Mouse (Mus musculus): Measurements from ENCODE around the gene Map3k5. TPM values are rescaled to one million over a fixed set of nuclear protein-coding genes. Genes with fewer than 3 reads are reported as not detected.

Gene Map3k5
- polyA plus RNA-seq, 1 experiment: 1.3 TPM

DNA sequence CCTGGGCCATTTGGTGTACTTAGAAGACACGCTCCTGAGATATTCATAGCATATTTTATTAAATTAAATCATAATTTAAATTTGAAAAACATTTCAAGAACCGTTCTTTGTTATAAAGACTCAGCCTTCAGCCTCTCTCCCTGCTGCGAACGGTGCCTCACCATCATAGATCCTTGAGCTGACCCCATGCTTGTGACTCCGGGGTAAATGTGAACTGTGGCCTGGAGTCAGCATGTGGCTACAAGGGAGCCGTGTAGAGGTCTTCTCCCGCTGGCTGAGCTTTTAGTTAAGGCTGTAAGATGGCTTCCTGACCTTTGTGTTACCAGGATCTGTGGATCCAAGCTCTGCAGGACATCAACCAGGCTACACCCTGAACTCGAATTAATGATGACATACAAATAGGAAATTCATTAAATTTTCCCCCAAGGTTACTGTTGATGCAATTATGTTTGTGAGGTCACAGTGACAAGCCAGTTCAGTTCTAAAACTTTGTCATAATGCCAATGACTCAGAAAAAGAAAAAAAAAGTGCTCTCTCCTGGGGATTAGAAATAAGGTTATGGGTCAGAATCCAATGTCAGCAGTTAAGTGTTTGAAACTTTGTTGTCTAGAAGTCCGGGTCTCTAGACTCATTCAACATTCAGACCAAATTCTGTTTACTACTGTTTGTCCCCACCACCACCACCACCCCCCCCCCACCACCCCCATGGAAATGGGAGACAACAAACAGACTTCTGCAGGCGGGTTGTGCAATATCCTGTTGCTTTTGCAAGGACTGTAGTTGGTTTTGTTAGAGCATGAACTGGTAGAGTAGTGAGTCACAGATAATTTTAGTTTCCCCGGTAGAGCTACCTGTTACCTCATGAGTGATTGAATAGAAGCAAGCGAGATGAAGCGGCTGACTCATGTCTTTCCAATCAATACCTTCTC is 142.5 kb downstream of the Map3k5 start:
- TF ChIP-seq FLI1 (IDR thresholded peaks at IDR 0.05; ENCODE audit: low read length) (no peak), GATA1 (IDR thresholded peaks at IDR 0.05; ENCODE audit: borderline replicate concordance, low read length) (no peak)
- H3K4me1 ChIP-seq: peaks cover 23% of the 10 kb centered on the region
- H3K36me3 ChIP-seq (replicated peaks; ENCODE audit: low read length): peaks cover 47% of the 10 kb centered on the region
- no peak overlapping the region for H3K4me3 ChIP-seq (replicated peaks)
- H3K9me3 ChIP-seq: no peaks in the 10 kb centered on the region
- no peaks in the 10 kb centered on the region for H3K27me3 ChIP-seq (replicated peaks)

DNA sequence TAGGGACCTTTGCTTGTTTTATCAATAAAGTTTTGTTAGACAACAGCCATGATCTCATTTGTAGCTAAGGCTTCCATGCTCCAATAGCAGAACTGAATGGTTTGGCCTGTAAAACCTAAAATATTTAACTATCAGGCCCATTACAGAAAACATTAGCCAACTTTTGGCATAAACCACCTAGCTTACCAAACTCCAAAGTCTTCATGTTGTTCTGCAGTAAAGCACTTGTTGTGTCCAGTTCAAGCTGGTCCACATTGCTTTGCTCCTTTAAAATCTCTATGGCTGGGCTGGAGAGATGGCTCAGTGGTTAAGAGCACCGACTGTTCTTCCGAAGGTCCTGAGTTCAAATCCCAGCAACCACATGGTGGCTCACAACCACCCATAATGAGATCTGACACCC is 144.1 kb downstream of the Map3k5 start:
- Histone ChIP-seq H3K4me1 (peaks cover 20% of the 10 kb centered on the region), H3K9me3 (no peaks in the 10 kb centered on the region), H3K4me3 (replicated peaks) (no peak overlapping the region), H3K27me3 (replicated peaks) (no peaks in the 10 kb centered on the region), H3K36me3 (replicated peaks; ENCODE audit: low read length) (peaks cover 59% of the 10 kb centered on the region)
- TF ChIP-seq FLI1 (IDR thresholded peaks at IDR 0.05; ENCODE audit: low read length) (no peak), GATA1 (IDR thresholded peaks at IDR 0.05; ENCODE audit: borderline replicate concordance, low read length) (no peak)

DNA sequence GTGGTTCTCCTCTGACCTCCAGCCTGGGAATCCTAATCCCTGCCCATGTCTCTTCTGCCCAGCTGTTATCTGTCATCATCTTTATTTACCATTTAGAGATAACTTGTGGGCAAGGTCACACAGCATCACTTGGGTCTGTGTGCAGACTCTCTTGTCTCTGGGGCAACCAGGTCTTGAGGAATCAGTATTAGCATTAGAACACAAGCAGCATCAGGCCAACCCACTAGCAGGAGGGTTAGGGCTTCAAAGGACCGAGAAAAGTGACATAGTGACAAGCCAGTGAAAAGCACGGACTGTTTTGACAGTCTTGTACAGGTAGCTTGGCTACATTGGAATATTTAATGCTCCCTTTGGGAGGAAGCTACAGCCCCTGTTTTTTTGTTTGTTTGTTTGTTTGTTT is 153.6 kb downstream of the Map3k5 start:
- H3K27me3 ChIP-seq (replicated peaks): no peaks in the 10 kb centered on the region
- H3K9me3 ChIP-seq: no peaks in the 10 kb centered on the region
- TF ChIP-seq GATA1 (IDR thresholded peaks at IDR 0.05; ENCODE audit: borderline replicate concordance, low read length): no peak
- TF ChIP-seq FLI1 (IDR thresholded peaks at IDR 0.05; ENCODE audit: low read length): no peak
- H3K4me1 ChIP-seq: peaks cover 36% of the 10 kb centered on the region
- H3K36me3 ChIP-seq (replicated peaks; ENCODE audit: low read length): peaks cover 49% of the 10 kb centered on the region
- no peak overlapping the region for H3K4me3 ChIP-seq (replicated peaks)

DNA sequence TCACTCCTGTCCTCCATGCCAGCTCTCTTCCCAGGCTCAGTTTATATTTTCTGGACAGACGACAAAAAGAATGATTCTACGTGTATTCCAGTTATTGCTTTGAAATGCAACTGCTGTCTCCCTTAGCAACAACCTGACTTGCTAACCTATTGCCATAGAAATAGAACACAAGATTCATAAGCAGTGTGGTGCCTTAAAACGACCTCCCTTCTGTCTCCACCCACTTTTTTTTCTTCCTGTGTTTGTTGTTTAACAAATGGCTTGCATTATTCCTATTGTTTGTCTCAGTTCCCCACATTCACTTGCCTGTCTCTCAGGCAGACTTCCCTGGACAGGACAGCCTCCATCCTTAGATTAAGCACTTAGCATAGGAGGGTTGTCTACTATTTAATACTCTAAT is 154.8 kb downstream of the Map3k5 start:
- H3K4me3 ChIP-seq (replicated peaks): no peak overlapping the region

DNA sequence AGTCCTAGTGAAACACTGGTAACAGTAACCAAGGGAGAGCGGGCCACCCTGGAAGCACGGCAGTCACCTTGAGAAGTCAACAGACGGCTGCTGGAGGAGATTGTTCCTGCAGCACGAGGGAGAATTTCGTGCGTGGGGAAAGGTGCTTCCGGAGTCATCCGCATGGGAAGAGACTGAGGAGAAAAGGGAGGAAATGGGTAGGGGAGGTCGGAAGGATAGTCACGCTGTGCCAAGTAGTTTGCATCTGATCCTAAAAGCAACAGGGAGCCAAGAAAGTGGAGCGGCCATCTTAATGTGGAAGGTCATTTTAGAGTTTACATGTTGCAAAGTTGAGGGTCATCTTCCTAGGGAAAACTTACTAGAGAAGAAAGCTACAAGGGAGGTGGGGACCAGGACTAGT is 155.9 kb downstream of the Map3k5 start:
- peaks cover 44% of the 10 kb centered on the region for H3K36me3 ChIP-seq (replicated peaks; ENCODE audit: low read length)

More for the DNA sequence above, 154.8 kb downstream of the Map3k5 start:
- H3K36me3 ChIP-seq (replicated peaks; ENCODE audit: low read length): peaks cover 47% of the 10 kb centered on the region
- TF ChIP-seq FLI1 (IDR thresholded peaks at IDR 0.05; ENCODE audit: low read length) (no peak), GATA1 (IDR thresholded peaks at IDR 0.05; ENCODE audit: borderline replicate concordance, low read length) (no peak)
- H3K9me3 ChIP-seq: no peaks in the 10 kb centered on the region
- no peaks in the 10 kb centered on the region for H3K27me3 ChIP-seq (replicated peaks)
- peaks cover 36% of the 10 kb centered on the region for H3K4me1 ChIP-seq

DNA sequence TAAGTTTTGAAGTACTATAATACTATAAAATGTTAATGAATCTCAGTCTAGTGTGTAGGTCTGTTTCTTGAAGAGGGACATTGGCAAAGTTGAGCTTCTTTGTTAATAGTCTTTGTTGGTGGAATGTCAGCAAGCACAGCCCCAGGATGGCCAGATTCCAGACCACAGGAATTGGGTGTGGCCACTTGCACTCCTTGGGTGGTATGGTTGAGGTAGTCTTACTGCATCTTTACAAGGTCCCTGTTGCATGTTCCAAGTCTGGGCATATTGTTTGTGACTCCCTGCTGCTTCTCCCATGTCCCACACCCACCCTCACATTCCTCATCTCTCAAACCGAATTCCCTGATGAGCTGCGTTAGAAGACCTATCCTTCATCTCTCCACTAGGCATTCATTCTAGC is 157.1 kb downstream of the Map3k5 start:
- TF ChIP-seq FLI1 (IDR thresholded peaks at IDR 0.05; ENCODE audit: low read length): no peak
- no peak for TF ChIP-seq GATA1 (IDR thresholded peaks at IDR 0.05; ENCODE audit: borderline replicate concordance, low read length)
- Histone ChIP-seq H3K36me3 (replicated peaks; ENCODE audit: low read length) (peaks cover 37% of the 10 kb centered on the region), H3K4me3 (replicated peaks) (no peak overlapping the region), H3K27me3 (replicated peaks) (no peaks in the 10 kb centered on the region), H3K9me3 (no peaks in the 10 kb centered on the region), H3K4me1 (peaks cover 28% of the 10 kb centered on the region)

More for the DNA sequence above, 155.9 kb downstream of the Map3k5 start:
- H3K27me3 ChIP-seq (replicated peaks): no peaks in the 10 kb centered on the region
- TF ChIP-seq GATA1 (IDR thresholded peaks at IDR 0.05; ENCODE audit: borderline replicate concordance, low read length): no peak
- no peak for TF ChIP-seq FLI1 (IDR thresholded peaks at IDR 0.05; ENCODE audit: low read length)
- H3K4me1 ChIP-seq: peaks cover 36% of the 10 kb centered on the region
- no peak overlapping the region for H3K4me3 ChIP-seq (replicated peaks)
- H3K9me3 ChIP-seq: no peaks in the 10 kb centered on the region

DNA sequence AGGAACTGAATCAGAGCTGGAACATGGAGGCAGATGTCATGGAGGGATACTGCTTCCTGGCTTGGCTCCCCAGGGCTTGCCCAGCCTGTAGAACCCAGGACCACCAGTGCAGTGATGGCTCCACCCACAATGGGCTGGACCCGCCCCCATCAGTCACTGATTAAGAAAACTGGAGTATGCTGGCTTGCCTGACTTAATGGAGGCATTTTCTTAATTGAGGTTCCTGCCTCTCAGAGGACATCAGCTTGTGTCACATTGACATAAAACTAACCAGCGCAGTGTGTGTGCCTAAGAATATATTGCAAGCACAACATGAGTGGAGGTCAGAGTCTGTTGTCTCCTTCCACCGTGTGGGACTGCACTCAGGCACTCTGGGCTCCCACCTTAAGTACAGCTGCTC is 158.1 kb downstream of the Map3k5 start:
- Histone ChIP-seq H3K9me3 (no peaks in the 10 kb centered on the region), H3K36me3 (replicated peaks; ENCODE audit: low read length) (peaks cover 34% of the 10 kb centered on the region), H3K4me3 (replicated peaks) (no peak overlapping the region), H3K4me1 (peaks cover 26% of the 10 kb centered on the region), H3K27me3 (replicated peaks) (no peaks in the 10 kb centered on the region)
- TF ChIP-seq FLI1 (IDR thresholded peaks at IDR 0.05; ENCODE audit: low read length) (no peak), GATA1 (IDR thresholded peaks at IDR 0.05; ENCODE audit: borderline replicate concordance, low read length) (no peak)

DNA sequence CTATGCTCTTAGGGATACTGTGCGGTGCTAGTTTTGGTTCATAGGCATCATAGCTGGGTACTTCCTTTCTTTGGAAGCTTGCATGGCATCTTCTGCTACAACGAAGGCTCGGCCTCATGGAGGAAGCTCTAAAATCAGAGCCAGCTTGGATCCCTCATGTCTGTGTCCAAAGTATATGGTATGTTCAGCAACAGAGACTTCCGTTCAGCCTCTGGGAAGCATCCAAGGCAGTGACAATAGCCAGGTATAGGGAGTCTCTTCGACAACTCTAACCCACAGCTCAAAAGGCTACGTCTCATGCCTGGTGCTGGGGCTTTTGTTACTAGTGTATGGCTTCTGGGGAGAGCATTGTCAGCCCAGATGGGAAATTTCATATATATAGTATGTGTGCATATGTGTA is 167.2 kb downstream of the Map3k5 start:
- Histone ChIP-seq H3K4me1 (peaks cover 29% of the 10 kb centered on the region), H3K27me3 (replicated peaks) (no peaks in the 10 kb centered on the region), H3K36me3 (replicated peaks; ENCODE audit: low read length) (peaks cover 46% of the 10 kb centered on the region), H3K4me3 (replicated peaks) (no peak overlapping the region), H3K9me3 (no peaks in the 10 kb centered on the region)
- TF ChIP-seq GATA1 (IDR thresholded peaks at IDR 0.05; ENCODE audit: borderline replicate concordance, low read length) (no peak), FLI1 (IDR thresholded peaks at IDR 0.05; ENCODE audit: low read length) (no peak)

DNA sequence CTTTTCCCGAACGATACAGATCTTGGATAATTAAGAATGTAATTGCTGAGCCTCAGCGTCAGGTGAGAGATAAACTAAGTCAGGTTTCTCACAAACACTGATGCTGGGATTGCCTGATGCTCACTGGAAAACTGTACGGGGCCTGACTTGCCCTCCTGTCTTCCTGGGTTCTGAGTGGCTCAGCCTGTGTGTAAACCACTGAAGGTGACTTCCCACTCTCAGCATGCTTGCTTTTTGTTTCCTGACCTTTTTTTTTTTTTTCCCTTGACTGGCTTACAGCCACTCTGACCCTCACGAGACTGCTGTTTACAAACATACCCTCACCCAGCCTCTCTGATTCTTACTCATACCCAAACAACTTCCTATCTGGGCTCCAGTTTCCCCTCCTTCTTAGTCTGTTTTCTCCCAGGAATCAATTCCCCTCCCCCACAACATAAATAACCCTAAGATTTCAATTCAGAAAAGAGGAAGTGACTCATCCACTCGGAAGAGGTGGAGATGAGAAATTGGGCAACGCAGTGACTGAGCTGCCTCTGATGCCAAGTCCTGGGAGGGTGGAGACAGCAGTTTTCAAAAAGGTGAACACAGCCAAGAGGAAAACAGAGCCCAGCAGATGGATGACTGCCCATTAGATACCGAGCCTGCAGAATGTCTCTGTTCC is 170.1 kb downstream of the Map3k5 start:
- Histone ChIP-seq H3K9me3 (no peaks in the 10 kb centered on the region), H3K4me1 (peaks cover 29% of the 10 kb centered on the region), H3K36me3 (replicated peaks; ENCODE audit: low read length) (peaks cover 60% of the 10 kb centered on the region), H3K27me3 (replicated peaks) (no peaks in the 10 kb centered on the region), H3K4me3 (replicated peaks) (peak overlapping the region; percentile 68)
- TF ChIP-seq FLI1 (IDR thresholded peaks at IDR 0.05; ENCODE audit: low read length): no peak
- TF ChIP-seq GATA1 (IDR thresholded peaks at IDR 0.05; ENCODE audit: borderline replicate concordance, low read length): no peak

DNA sequence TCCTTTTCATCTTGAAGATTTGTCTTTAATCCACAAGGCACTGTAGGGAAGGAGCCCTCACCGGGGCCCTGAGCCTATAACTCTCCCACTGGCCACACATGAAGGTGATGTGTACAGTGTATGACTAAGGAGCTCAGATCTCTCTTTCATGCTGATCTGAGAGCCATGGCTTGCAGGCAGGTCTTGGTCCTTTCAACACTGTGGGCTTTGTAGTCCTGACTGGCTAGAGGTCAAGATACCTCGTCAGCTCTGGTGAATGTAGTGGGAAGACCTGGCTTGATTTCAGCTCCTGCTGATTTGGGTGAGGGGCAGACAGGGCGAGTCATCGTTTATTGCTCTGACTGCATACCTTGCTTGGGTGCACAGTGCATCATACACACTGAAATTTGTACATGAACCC is 171.3 kb downstream of the Map3k5 start:
- peaks cover 32% of the 10 kb centered on the region for H3K4me1 ChIP-seq

More for the DNA sequence above, 171.3 kb downstream of the Map3k5 start:
- Histone ChIP-seq H3K9me3 (no peaks in the 10 kb centered on the region), H3K27me3 (replicated peaks) (no peaks in the 10 kb centered on the region), H3K36me3 (replicated peaks; ENCODE audit: low read length) (peaks cover 55% of the 10 kb centered on the region), H3K4me3 (replicated peaks) (no peak overlapping the region)
- TF ChIP-seq FLI1 (IDR thresholded peaks at IDR 0.05; ENCODE audit: low read length) (no peak), GATA1 (IDR thresholded peaks at IDR 0.05; ENCODE audit: borderline replicate concordance, low read length) (no peak)
